Mouse (Mus musculus): ENCODE measurements around the gene Vmn1r199.

- TF ChIP-seq CTCF (conservative IDR thresholded peaks at IDR 0.05; ENCODE audit: low read length) (no peak), POU5F1 (IDR thresholded peaks at IDR 0.05; ENCODE audit: borderline replicate concordance, low read length) (no peak)
These were observed 3.8 kb downstream of the Vmn1r199 start for GRCm38 (mm10) chr13:22383401-22383800.

All from E14TG2a.4 (cell line).